Mouse (Mus musculus): ENCODE measurements around the gene Ppm1l.
A peak's percentile ranks its signal among the peaks of the same experiment; 100 is the strongest.

Ppm1l gene

GRCm38 (mm10) chr3:69316391-69317195 lies at the start of gene Ppm1l:
Gene Ppm1l (plus strand): TSS chr3:69316861.
- peak; percentile 93 for DNase-seq

GRCm38 (mm10) chr3:69271812-69272211 lies 44.8 kb upstream of the Ppm1l start:
- DNase-seq: peak; percentile 34

- DNase-seq: no peak
These were observed 42.5 kb upstream of the Ppm1l start for GRCm38 (mm10) chr3:69274018-69274663.

GRCm38 (mm10) chr3:69274664-69275312 lies 41.9 kb upstream of the Ppm1l start:
- DNase-seq: no peak

- no peak for DNase-seq
These were observed 38.0 kb upstream of the Ppm1l start for GRCm38 (mm10) chr3:69278648-69279047.

GRCm38 (mm10) chr3:69282406-69282805 lies 34.3 kb upstream of the Ppm1l start:
- no peak for DNase-seq

- DNase-seq: no peak
These were observed 33.4 kb upstream of the Ppm1l start for GRCm38 (mm10) chr3:69283085-69283847.

GRCm38 (mm10) chr3:69289833-69290232 lies 26.8 kb upstream of the Ppm1l start:
- DNase-seq: peak; percentile 41

- DNase-seq: peak; percentile 77
These were observed 26.4 kb upstream of the Ppm1l start for GRCm38 (mm10) chr3:69290294-69290693.

- DNase-seq: no peak
These were observed 25.8 kb upstream of the Ppm1l start for GRCm38 (mm10) chr3:69290844-69291243.

- peak; percentile 39 for DNase-seq
These were observed 24.0 kb upstream of the Ppm1l start for GRCm38 (mm10) chr3:69292628-69293027.

GRCm38 (mm10) chr3:69296270-69296669 lies 20.4 kb upstream of the Ppm1l start:
- no peak for DNase-seq

- no peak for DNase-seq
These were observed 16.5 kb upstream of the Ppm1l start for GRCm38 (mm10) chr3:69300121-69300520.

- DNase-seq: no peak
These were observed 761 bp upstream of the Ppm1l start for GRCm38 (mm10) chr3:69315810-69316390.

GRCm38 (mm10) chr3:69317251-69318125 lies 827 bp downstream of the Ppm1l start:
- DNase-seq: peak; percentile 5

GRCm38 (mm10) chr3:69318131-69318951 lies 1.7 kb downstream of the Ppm1l start:
- DNase-seq: peak; percentile 56

- DNase-seq: no peak
These were observed 2.5 kb downstream of the Ppm1l start for GRCm38 (mm10) chr3:69319061-69319720.

- no peak for DNase-seq
These were observed 7.3 kb downstream of the Ppm1l start for GRCm38 (mm10) chr3:69323982-69324381.

GRCm38 (mm10) chr3:69329910-69330309 lies 13.2 kb downstream of the Ppm1l start:
- DNase-seq: no peak

GRCm38 (mm10) chr3:69333819-69334218 lies 17.2 kb downstream of the Ppm1l start:
- no peak for DNase-seq
